Mouse (Mus musculus) bone marrow, adult 2 months (tissue): Measurements from ENCODE around the gene Apopt1.

Source experiments
- CTCF ChIP-seq: fragments of 200-500 bp; IDR thresholded peaks from 2 replicates; pipeline ENCODE4 v1.5.1; 2011; ENCODE audit warnings: low read length, control low read depth; ENCODE audit not compliant: control insufficient read depth, insufficient read depth
- POLR2A ChIP-seq: fragments of 200-500 bp; IDR thresholded peaks from 2 replicates; pipeline ENCODE4 v1.6.1; 2011; ENCODE audit warnings: low read depth, mild to moderate bottlenecking, control low read depth, low read length, borderline replicate concordance; ENCODE audit not compliant: control insufficient read depth

- TF ChIP-seq POLR2A (no peak), CTCF (no peak)
Observed at GRCm38 (mm10) chr12:111725338-111726121, 12.5 kb downstream of the Apopt1 start.
